Mouse (Mus musculus): ENCODE measurements around the gene Cd320.

DNA sequence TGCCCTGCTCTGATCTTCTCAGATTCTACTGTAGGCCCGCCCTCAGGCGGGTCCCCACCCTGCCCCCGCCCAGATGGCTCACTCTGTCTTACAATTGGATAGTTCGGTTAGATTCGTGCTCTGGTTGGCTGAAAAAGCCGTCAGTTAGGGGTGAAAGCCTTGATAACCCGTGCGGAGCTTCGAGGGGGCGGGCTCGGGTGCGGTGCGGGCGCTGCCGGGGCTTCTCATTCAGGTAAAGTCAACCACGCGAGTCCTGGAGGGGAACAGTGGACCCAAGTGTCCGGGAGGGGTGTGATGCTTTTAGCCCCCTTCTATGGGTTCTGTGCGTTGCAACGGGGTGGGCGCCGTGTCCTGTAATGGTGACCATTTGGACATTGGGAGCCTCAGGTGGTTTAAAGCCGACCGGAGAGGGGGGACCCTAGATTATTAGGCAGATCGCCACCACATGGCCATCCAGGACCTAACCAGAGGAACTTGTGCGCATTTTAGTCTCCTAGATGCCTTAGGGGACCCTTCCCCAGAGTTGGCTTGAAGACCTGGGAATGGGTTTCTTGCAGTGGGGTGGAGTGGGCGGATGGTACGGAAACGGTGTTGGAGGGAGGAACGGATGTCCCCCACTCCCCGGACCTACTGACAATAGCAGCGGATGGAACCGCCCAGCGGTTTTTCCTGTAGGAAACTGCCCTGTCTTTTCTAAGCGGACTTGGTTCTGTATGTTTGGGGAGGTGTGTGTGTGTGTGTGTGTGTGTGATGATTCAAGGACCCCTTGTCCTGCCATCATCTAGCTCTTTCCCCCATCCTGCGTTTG is 32.4 kb upstream of the Cd320 start, which contains the start of gene Kank3:
- TF ChIP-seq POLR2A (IDR thresholded peaks at IDR 0.05; ENCODE audit: borderline replicate concordance, insufficient read depth, low read length) (no peak), CTCF (IDR thresholded peaks at IDR 0.05; ENCODE audit: borderline replicate concordance, insufficient read depth, low read depth, low read length) (no peak)

All from cerebellum, adult 2 months (tissue).